Mouse (Mus musculus) cerebellum, adult 2 months (tissue): ENCODE results near the gene Islr2. TPM values are rescaled to one million over a fixed set of nuclear protein-coding genes. Genes with fewer than 3 reads are reported as not detected.

Experiments used
- DNase-seq, 2 experiments: peaks; one replicate each; pipeline ENCODE4 v3.0.0; 2021
- H3K27ac ChIP-seq: fragments of 200-500 bp; 2 replicates; pipeline ENCODE4 v1.5.1; 2012; ENCODE audit warnings: low read length, control low read depth, inconsistent platforms; ENCODE audit not compliant: insufficient read depth
- H3K27me3 ChIP-seq: fragments of 200-500 bp; 2 replicates; pipeline ENCODE4 v1.6.1; 2012; ENCODE audit warnings: inconsistent platforms, mild to moderate bottlenecking, low read length, moderate library complexity; ENCODE audit not compliant: control insufficient read depth, insufficient read depth
- H3K4me1 ChIP-seq: fragments of 200-500 bp; 2 replicates; pipeline ENCODE4 v1.6.1; 2011; ENCODE audit warnings: low read length; ENCODE audit not compliant: control insufficient read depth, insufficient read depth
- H3K4me3 ChIP-seq: fragments of 200-500 bp; replicated peaks from 2 replicates; pipeline ENCODE3; 2011; ENCODE audit warnings: mild to moderate bottlenecking, low read depth, low read length, control low read depth; ENCODE audit not compliant: insufficient read depth
- CTCF ChIP-seq: fragments of 200-500 bp; IDR thresholded peaks from 2 replicates; pipeline ENCODE4 v1.5.1; 2011; ENCODE audit warnings: low read depth, mild to moderate bottlenecking, control low read depth, low read length, moderate library complexity, borderline replicate concordance; ENCODE audit not compliant: insufficient read depth
- POLR2A ChIP-seq: fragments of 200-500 bp; IDR thresholded peaks from 2 replicates; pipeline ENCODE4 v1.6.1; 2011; ENCODE audit warnings: low read length, control low read depth, borderline replicate concordance; ENCODE audit not compliant: insufficient read depth
- WGBS: fragments of 180-500 bp; shearing (Covaris S2); methylation state at CpG from one replicate; pipeline ENCODE4 v1.1.7; 2018; 5-methylcytosine and 5-hydroxymethylcytosine counted together
- polyA plus RNA-seq: library from polyadenylated mRNA; depleted of rRNA; stranded (reverse); fragments of >200 nt; gene quantifications from 2 replicates; pipeline ENCODE4 v1.2.3, GENCODE M21; 2012

Gene Islr2
- polyA plus RNA-seq, 1 experiment, result 1.1 TPM

GRCm38 (mm10) chr9:58213865-58214264 lies 9.7 kb upstream of the Islr2 start:
- Histone ChIP-seq H3K4me3 (no peak overlapping the region), H3K27me3 (no peaks in the 10 kb centered on the region), H3K4me1 (no peaks in the 10 kb centered on the region), H3K27ac (no peak overlapping the region)
- 59% methylated on average over 5 of the region's 5 CpGs for WGBS
- no peak for TF ChIP-seq CTCF
- no peak for TF ChIP-seq POLR2A
- no peak for DNase-seq

GRCm38 (mm10) chr9:58213377-58213776 lies 9.3 kb upstream of the Islr2 start:
- Histone ChIP-seq H3K27me3 (no peaks in the 10 kb centered on the region), H3K4me1 (no peaks in the 10 kb centered on the region), H3K4me3 (no peak overlapping the region), H3K27ac (no peak overlapping the region)
- DNase-seq, result no peak
- 85% methylated on average over 5 of the region's 5 CpGs for WGBS
- TF ChIP-seq POLR2A (no peak), CTCF (no peak)

GRCm38 (mm10) chr9:58210304-58210627 lies 6.1 kb upstream of the Islr2 start:
- Histone ChIP-seq H3K27ac (no peak overlapping the region), H3K27me3 (no peaks in the 10 kb centered on the region), H3K4me1 (0 out of 2 replicates have a peak, but pooled peaks cover 4% of the 10 kb centered on the region), H3K4me3 (no peak overlapping the region)
- 90% methylated on average over 2 of the region's 2 CpGs for WGBS
- TF ChIP-seq CTCF (no peak), POLR2A (no peak)
- DNase-seq, result no peak

GRCm38 (mm10) chr9:58209462-58210303 lies 5.6 kb upstream of the Islr2 start:
- H3K27me3 ChIP-seq, result no peaks in the 10 kb centered on the region
- no peak overlapping the region for H3K4me3 ChIP-seq
- no peak overlapping the region for H3K27ac ChIP-seq
- no peak for DNase-seq
- 96% methylated on average over 8 of the region's 8 CpGs for WGBS
- 0 out of 2 replicates have a peak, but pooled peaks cover 4% of the 10 kb centered on the region for H3K4me1 ChIP-seq
- no peak for TF ChIP-seq CTCF
- TF ChIP-seq POLR2A, result no peak

- TF ChIP-seq POLR2A, result no peak
- no peak for TF ChIP-seq CTCF
- Histone ChIP-seq H3K4me3 (no peak overlapping the region), H3K27me3 (no peaks in the 10 kb centered on the region), H3K27ac (no peak overlapping the region), H3K4me1 (peaks cover 4% of the 10 kb centered on the region; the same call in 1 of the 2 replicates)
- DNase-seq, result peak in 1 of 2 experiments; percentile 16
- WGBS, result 40% methylated on average over 7 of the region's 7 CpGs
Observed at GRCm38 (mm10) chr9:58206013-58206412, 1.9 kb upstream of the Islr2 start.

- WGBS, result 5% methylated on average over 18 of the region's 18 CpGs
- Histone ChIP-seq H3K27ac (no peak overlapping the region), H3K4me1 (peaks cover 4% of the 10 kb centered on the region; the same call in 1 of the 2 replicates), H3K4me3 (no peak overlapping the region), H3K27me3 (no peaks in the 10 kb centered on the region)
- TF ChIP-seq POLR2A (no peak), CTCF (peak; percentile 99)
- peak; percentile 83 to 93 for DNase-seq
Observed at GRCm38 (mm10) chr9:58204448-58205000, 405 bp upstream of the Islr2 start.

GRCm38 (mm10) chr9:58202676-58203453 lies 1.3 kb downstream of the Islr2 start:
- Histone ChIP-seq H3K27ac (no peak overlapping the region), H3K4me1 (peaks cover 14% of the 10 kb centered on the region), H3K27me3 (no peaks in the 10 kb centered on the region), H3K4me3 (no peak overlapping the region)
- WGBS, result 69% methylated on average over 14 of the region's 14 CpGs
- TF ChIP-seq POLR2A (no peak), CTCF (no peak)
- DNase-seq, result no peak
